Mouse (Mus musculus): ENCODE measurements around the gene Eef1a1. TPM values are rescaled to one million over a fixed set of nuclear protein-coding genes. Genes with fewer than 3 reads are reported as not detected.

Eef1a1 gene
- total RNA-seq, 2 experiments from 2014 or later: 1,083 to 1,160 TPM

DNA sequence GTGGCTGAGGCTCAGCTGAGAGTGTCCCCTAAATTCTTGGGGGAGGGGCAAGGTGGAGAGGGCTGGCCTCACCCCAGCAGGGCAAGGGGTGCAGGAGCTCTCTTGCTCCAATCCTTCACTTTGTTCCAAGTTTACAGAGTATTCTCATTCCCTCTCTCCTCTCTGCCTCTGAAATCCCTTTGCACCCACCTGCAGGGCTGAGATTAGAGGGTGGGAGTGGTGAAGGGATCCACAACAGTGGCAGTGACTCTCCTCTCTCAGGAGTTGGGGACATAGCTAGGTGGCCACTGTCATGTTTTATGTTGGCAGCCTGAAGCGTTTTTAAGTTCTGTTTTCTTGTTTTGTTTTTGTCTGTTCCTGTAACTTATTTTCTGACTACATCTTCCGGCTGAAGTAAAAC is 59.4 kb downstream of the Eef1a1 start:
- DNase-seq: no peak
- intact Hi-C loops (cut with DNase I): no loop called here

DNA sequence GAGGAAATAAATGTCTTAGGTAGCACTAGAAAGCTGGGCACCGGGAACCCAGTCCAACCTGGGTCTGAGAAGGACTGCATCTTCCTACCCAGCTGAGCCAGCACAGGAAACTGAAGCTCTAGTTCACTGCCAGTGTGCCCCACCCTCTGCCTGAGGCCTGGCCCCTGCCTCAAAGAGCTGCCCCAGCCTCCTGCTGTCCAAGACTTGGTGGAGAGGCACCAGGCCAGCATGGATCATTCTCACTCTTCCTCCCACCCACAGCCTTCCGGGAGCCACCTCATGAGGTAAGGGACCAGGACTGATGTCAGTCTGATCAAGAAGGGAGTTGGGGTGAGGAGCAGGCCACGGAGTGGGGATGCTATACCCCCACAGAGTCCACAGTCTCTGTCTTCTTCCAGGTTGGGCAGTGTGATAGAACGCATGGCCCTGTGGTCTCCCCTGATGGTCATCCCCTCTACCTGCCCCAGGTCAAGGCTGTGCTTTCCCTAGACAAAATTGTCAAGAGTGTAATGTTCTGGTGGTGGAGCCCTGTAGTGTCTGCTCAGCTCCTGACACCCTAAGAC is 60.0 kb downstream of the Eef1a1 start:
- intact Hi-C loops (cut with DNase I): no loop called here
- no peak for DNase-seq

Small RNA genes lying within 50 kb of the gene (microRNA-seq; reads per million reads assigned to microRNA genes)
- gene Gm26377 (ENCODE audit: borderline number of aligned reads in 2 of 2): 0 reads per million in 2 experiments

Other genes starting within 250 kb of the Eef1a1 start
- 1 to 10 TPM; 1.0 to 1.2 TPM for gene Gm3776, start 232.0 kb downstream of the Eef1a1 start, total RNA-seq (2021)
- gene Gm10639, start 199.2 kb downstream of the Eef1a1 start, total RNA-seq (2021): not detected
- gene Omt2a, start 174.4 kb downstream of the Eef1a1 start, total RNA-seq (2021): not detected
- not detected for gene Omt2b, start 161.6 kb downstream of the Eef1a1 start, total RNA-seq (2021)
- gene Gsta2, start 133.4 kb downstream of the Eef1a1 start, total RNA-seq (2021): under 1 TPM in 1 of 2 experiments, not detected in 1; 0.46 TPM
- gene Dppa5a, start 121.0 kb downstream of the Eef1a1 start, total RNA-seq (2021): not detected
- not detected for gene Ooep, start 110.4 kb downstream of the Eef1a1 start, total RNA-seq (2021)
- gene Ddx43, start 93.4 kb downstream of the Eef1a1 start, total RNA-seq (2021): not detected
- gene Cgas, start 45.9 kb downstream of the Eef1a1 start, total RNA-seq (2021): under 1 TPM; 0.54 to 0.56 TPM
- 10 to 100 TPM; 24.3 to 25.2 TPM for gene Mto1, start 40.9 kb downstream of the Eef1a1 start, total RNA-seq (2021)
- not detected for gene Gm17324, start 40.4 kb downstream of the Eef1a1 start, total RNA-seq (2021)
- 1 to 10 TPM; 6.5 to 6.9 TPM for gene Slc17a5, start 98.9 kb upstream of the Eef1a1 start, total RNA-seq (2021)
- gene Cd109, start 126.4 kb upstream of the Eef1a1 start, total RNA-seq (2021): 1 to 10 TPM; 1.6 to 1.9 TPM

All from heart, postnatal 36 days (tissue).